8 mouse cellular contexts compared by ENCODE assay signal in the genomic region with DNA sequence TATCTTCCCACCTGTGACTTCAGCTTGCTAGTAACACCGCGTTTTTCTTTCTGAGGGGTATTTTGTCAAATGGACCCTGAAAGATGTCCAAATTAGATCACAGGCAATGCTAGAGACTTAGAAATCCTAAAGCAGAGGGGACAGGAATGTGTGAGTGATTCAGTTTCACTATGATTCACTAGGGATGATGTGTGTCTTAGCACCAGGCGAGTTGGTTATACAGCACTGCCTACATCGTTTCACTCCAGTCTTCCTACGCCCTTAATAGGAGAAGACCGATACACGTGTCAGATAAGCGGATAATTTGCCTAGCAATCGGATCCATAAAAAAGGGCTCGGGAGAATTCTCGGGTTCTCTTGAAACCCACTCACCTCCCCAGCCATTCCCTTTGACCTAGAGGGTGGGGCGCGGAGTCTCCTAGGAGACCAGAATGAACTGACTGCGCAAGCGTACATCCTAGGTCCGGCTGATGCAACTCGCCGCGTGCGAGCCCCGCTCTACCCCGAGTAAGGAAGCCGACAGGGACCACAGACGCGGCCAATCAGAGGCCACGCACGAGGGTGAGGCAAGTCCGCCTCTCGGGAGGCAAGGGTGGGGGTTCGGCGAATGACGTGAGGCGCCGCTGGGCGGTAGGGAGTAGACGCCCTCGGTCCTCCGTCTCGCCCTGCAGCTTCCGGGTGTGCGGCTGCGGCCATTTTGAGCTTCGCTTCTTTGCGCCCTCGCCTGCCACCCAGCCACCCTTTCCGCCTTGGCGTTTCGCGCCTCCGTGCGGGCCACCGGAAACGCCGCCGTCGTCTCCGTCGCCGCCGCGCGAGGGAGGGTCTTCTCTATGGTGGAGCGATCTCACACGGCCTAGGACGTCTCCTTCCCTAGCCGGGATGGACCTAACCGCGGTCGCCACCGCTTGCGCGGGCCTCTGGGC. TPM values are rescaled to one million over a fixed set of nuclear protein-coding genes. Genes with fewer than 3 reads are reported as not detected.
DNase-seq lines count a peak whose midpoint lies in the region; ATAC-seq and TF ChIP-seq lines count a peak whose summit lies in the region.

Gene Ppp1r15b, plus strand, starts transcription at position 506 of the 923 bp plus-strand sequence.

- H3K4me1 ChIP-seq in hindbrain, embryonic 13.5 days (replicated peaks) = peaks cover 48% of the 10 kb centered on the region

- POLR2A ChIA-PET in Patski (lab: Charles Lee) = interaction anchor here (0.5 to 1.1 kb wide), 3 partner anchors 46 to 164 kb away, joined by 3 to 6 read pairs (median 3); no protein-coding TSS in a partner anchor

- CTCF ChIA-PET in Patski (lab: Charles Lee) = no interaction called here

- in situ Hi-C loops in Patski (cut with MboI; ENCODE audit: low pct_unique_long_range_greater_than_20kb) = no loop called here

- peak; percentile 94 for DNase-seq in Patski (ENCODE audit: low read depth, low spot score)
- peak; percentile 97 to 98 for DNase-seq in cerebellum, postnatal 14 days
- peak; percentile 99 for DNase-seq in frontal cortex, postnatal 14 days (ENCODE audit: low spot score in 2 of 2)
- DNase-seq in layer of hippocampus, postnatal 25 days (ENCODE audit: extremely low spot score in 1 of 2, low spot score in 1 of 2) = peak; percentile 89 to 94
- peak; percentile 100 for DNase-seq in lung, postnatal 25 days (ENCODE audit: low spot score)
- DNase-seq in retina, embryonic 14.5 days (ENCODE audit: low spot score) = peak; percentile 97
- DNase-seq in thymus, postnatal 4 days = peak; percentile 94

- 1% methylated on average over 72 of the region's 72 CpGs for WGBS in hindbrain, embryonic 13.5 days

- no peaks in the 10 kb centered on the region for H3K27me3 ChIP-seq in Patski
- no peaks in the 10 kb centered on the region for H3K27me3 ChIP-seq in hindbrain, embryonic 13.5 days

- TF ChIP-seq CTCF in Patski (IDR thresholded peaks at IDR 0.05) = no peak

- peak; percentile 87 for ATAC-seq in Patski
- peak; percentile 99 for ATAC-seq in hindbrain, embryonic 13.5 days (ENCODE audit: low FRiP score)

- H3K27ac ChIP-seq in hindbrain, embryonic 13.5 days = peak within 1 kb of the TSS; percentile 97

- H3K9me3 ChIP-seq in hindbrain, embryonic 13.5 days = no peaks in the 10 kb centered on the region

- peak within 1 kb of the TSS; percentile 88 for H3K4me3 ChIP-seq in hindbrain, embryonic 13.5 days

- no peaks in the 10 kb centered on the region for H3K36me3 ChIP-seq in hindbrain, embryonic 13.5 days

- peak within 1 kb of the TSS; percentile 97 for H3K9ac ChIP-seq in hindbrain, embryonic 13.5 days

- peak within 1 kb of the TSS; percentile 100 for H3K4me2 ChIP-seq in hindbrain, embryonic 13.5 days

RNA-seq across cellular contexts. Expression of gene Ppp1r15b, which starts in this region (rescaled TPM):
- 44.2 TPM for polyA plus RNA-seq in Patski (2021)
- polyA plus RNA-seq in hindbrain, embryonic 13.5 days (2015; fragmentation: Nextera tagmentation; extraction: Ambion mirVana) = 29.2 TPM in 2 replicates
- total RNA-seq in layer of hippocampus, postnatal 25 days (2021) = 10 to 100 TPM; 40.9 to 43.0 TPM

Comparison
In these comparisons a context has a peak if more than half of its experiments do, and no peak if none do; other contexts are left out.
1. Peak in every context shown above with its lines: DNase-seq, ATAC-seq, H3K4me3 ChIP-seq and H3K27ac ChIP-seq.